Mouse (Mus musculus): ENCODE results near the gene Ugt1a10.

Ugt1a10 gene

GRCm38 (mm10) chr1:88231803-88232499, 176.8 kb downstream of the Ugt1a10 start:
- DNase-seq (ENCODE audit: low spot score) = no peak

DNA sequence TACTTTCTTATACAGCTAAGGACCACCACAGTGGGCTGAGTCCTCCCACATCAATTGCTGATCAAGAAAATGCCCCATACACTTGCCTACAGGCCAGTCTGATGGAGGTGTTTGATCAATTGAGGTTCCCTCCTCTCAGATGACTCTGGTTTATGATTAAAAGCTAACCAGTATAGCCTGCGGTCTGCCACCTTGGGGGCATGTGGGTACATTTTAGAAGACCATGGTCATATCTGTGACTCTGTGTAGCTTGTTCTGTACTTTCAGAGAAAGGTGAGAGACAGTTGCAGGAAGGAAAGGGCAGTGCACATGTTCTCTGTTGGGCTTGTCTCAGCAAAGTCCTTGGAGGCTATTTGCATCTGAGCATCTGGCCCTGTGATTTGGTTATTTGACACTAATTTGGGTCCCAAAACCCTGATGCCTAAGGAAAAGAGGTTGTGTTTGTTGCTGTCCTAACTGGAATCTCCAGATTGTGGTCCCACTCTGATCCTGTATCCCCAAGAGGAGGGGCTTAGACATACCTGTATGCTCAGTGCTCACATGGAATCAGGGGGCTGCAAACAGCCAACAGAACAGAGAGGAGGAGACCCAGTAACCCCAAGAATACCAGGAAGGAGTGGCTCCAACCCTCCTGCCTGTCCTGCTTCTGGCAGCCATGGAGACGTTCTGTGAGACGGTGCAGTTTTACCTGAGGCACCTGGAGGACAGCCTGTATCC, 177.6 kb downstream of the Ugt1a10 start:
- DNase-seq (ENCODE audit: low spot score) = no peak

DNA sequence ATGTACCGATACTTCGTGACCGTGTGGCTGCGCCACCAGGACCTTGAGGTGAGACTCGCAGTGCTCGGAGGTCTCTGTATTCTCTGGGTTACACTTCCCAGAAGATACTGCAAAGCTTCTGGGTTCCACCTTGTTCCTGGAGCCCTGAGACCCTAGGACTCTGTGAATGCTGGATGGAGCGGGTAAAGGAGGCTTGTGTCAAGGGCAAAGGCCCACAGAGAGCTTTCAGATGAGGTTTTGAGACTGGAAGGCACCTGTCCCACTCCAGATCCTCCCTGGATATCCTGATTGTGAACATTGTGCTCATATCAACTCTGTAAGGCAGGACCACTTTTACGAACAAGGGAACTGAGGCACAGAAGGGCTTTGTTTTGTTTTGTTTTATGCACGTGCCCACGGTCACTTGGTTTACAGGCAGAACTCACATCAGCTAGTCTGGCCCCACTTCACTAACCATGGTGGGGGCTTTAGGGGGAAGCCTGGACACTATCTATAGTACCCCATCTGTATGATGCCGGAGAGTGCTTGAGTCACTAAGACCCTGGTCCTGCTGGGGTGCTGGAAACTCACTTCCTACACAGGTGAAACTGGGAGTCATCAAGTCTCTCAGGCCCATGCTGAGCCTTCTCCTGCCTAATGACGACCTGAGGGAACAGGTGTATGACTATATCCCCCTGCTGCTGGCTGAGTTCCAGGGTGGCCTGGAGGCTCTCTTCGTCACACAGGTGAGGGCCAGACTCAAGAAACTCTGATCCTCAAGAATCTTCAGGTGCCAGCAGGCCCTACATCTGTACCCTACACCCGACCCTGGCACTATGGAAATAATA, 178.4 kb downstream of the Ugt1a10 start:
- DNase-seq (ENCODE audit: low spot score) = no peak

DNA sequence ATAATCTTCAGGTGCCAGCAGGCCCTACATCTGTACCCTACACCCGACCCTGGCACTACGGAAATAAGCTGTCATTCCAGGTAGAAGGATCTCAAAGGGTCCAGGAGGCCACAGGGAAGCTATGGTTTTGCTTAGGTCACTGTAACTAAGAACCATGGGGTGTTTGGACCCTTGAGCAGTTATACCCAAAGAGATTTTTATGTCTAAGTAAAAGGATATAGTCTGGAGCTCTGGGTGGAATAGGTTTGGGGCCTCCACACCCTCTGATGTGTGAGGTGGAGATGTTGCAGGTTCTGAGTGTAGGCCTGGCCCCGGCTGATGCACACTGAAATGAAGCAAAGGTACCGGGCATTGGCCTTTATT, 179.0 kb downstream of the Ugt1a10 start:
- no peak for DNase-seq (ENCODE audit: low spot score)

GRCm38 (mm10) chr1:88234646-88235045, 179.5 kb downstream of the Ugt1a10 start:
- no peak for DNase-seq (ENCODE audit: low spot score)

DNA sequence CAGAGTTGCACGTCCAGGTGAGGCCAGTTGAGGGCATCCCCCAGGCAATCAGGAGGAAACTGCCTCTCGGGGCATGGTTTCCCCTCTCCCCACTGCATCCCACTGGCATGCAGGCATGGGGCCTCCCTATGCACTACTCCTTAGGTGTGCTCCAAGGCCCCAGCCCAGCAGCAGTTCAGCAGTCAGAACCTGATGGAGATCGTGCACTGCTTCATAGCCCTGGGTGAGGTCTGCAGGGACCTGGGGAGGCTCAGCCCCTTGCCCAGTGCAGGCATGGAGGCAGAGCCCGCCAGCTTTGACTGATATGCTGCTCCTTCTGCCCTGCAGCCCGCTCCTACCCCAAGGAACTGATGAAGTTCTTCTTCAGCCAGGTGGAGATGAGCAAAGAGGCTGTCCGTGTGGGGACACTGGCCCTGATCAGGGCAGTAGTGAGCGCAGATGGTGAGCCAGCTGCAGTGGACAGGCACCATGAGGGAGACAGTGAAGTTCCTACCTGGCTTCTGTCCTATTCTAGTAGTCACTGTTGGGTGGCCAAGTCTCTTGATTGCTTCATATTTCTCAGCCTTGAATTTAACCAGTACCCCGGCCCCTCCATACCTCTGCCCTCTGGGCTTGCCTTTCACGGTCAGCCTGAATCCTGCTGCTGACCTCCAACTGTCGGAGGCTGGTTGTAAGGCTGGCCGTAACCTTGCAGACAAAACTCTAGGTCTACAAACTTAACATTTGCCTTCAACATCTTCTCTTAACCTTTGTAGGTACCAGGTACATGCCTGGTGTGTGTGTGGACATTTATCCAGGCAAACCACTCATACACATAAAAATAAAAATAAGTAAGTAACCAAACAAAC, 180.1 kb downstream of the Ugt1a10 start:
- no peak for DNase-seq (ENCODE audit: low spot score)

DNA sequence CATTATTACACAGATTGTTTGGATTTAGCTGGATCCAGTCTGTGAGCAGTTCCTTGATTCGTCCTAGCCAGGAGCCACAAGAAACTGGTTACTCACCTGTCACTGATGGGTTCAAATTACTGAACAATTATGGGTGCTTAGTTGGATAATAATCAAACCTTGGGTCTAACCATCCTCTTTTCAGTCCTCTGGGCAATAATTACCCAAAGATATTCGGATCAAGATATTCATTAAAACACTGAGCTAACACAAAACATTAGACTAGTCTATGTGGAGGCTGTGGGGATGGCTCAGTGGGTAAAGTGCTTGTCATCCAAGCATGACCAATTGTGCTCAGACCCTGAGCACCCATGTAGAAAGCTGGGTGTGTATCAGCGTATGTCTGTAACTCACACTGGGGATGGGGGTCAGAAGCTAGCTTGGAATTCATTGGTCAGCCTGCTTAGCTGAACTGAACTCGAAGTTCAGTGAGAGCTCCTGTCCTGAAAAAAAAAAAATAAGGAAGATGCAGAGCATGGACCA, 180.8 kb downstream of the Ugt1a10 start:
- no peak for DNase-seq (ENCODE audit: low spot score)

GRCm38 (mm10) chr1:88237311-88237710, 182.1 kb downstream of the Ugt1a10 start:
- DNase-seq (ENCODE audit: low spot score) = no peak

GRCm38 (mm10) chr1:88238771-88239170, 183.6 kb downstream of the Ugt1a10 start:
- DNase-seq (ENCODE audit: low spot score) = no peak

GRCm38 (mm10) chr1:88240072-88240471, 184.9 kb downstream of the Ugt1a10 start:
- no peak for DNase-seq (ENCODE audit: low spot score)

DNA sequence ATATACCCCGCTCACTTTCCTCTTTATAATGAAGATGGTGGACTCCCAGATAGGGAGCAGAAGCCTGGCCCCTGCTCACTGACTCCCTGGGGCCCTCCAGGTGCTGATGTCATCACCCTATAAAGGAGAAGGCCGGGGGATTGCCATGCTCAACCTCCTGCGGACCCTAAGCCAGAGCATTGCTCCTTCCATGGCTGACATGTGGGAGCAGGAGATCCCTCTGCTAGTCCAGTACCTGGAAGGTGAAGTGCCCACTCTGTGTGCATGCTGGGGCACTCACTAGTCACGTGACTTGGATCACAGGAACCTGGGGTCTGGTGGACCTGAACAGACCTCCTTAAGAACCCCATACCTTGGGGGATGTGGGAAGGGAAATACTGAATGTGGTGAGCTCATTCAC, 185.4 kb downstream of the Ugt1a10 start:
- no peak for DNase-seq (ENCODE audit: low spot score)

- DNase-seq (ENCODE audit: low spot score) = no peak
Measured at GRCm38 (mm10) chr1:88243861-88244260, 188.7 kb downstream of the Ugt1a10 start.

GRCm38 (mm10) chr1:88245881-88246280, 190.7 kb downstream of the Ugt1a10 start:
- DNase-seq (ENCODE audit: low spot score) = no peak

GRCm38 (mm10) chr1:88246386-88246785, 191.2 kb downstream of the Ugt1a10 start:
- no peak for DNase-seq (ENCODE audit: low spot score)

- DNase-seq (ENCODE audit: low spot score) = no peak
Measured at GRCm38 (mm10) chr1:88247660-88248059, 192.5 kb downstream of the Ugt1a10 start.

DNA sequence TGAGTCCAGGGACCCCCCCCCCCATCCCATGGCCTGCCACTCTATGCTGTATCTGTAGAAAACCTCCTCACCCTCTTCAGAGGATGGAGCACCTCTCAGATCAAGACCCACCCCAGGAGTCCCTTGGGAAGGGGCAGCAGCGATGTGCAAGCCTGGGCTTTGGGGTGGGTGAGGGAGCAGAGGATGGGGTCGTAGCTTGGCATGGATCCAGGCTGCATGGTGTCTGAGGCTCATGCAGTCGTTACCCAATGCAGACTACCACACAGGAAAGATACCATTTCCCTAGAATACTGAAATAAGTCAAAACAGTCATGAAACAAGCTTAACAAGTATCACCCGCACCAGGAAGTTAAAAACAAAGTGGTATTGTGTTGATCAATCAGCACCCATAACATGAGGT, 193.5 kb downstream of the Ugt1a10 start:
- DNase-seq (ENCODE audit: low spot score) = no peak

- DNase-seq (ENCODE audit: low spot score) = no peak
Measured at GRCm38 (mm10) chr1:88249596-88249995, 194.4 kb downstream of the Ugt1a10 start.

DNA sequence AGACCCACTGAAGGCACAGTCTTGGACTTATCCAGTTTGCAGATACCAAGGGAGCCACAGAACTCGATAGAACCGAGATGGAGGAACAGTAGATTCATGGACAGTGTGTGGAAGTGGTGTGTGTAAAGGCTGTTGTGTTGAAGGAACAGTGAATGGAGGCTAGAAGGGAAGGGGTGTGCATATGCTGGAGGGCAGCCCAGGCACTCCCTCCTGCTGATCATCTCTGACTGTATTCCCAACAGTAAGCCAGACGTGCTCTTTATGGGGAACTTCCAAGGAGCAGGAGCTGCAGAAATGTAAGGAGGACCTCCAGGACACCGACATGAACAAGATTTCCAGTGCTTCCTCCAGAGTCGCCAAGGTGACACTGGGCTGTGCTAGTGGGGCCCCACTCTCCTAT, 194.8 kb downstream of the Ugt1a10 start:
- DNase-seq (ENCODE audit: low spot score) = no peak

DNA sequence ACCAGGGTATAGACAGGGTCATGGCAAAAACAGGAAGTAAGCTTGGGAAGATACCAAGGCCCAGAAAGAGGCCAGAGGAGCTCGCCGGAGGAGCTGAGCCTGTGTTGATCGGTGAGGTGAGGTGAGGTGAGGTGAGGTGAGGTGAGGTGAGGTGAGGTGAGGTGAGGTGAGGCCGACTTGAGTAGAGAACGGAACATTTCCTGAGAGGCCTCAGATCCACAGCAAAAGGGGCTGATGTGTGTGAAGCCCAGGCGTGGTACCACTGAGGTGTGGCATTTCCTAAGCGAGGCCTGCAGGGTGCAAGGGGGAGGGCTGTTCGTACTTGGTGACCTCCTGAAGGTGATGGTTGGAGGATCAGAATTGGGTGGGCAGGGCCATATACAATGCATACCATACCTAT, 197.9 kb downstream of the Ugt1a10 start:
- DNase-seq (ENCODE audit: low spot score) = no peak

DNA sequence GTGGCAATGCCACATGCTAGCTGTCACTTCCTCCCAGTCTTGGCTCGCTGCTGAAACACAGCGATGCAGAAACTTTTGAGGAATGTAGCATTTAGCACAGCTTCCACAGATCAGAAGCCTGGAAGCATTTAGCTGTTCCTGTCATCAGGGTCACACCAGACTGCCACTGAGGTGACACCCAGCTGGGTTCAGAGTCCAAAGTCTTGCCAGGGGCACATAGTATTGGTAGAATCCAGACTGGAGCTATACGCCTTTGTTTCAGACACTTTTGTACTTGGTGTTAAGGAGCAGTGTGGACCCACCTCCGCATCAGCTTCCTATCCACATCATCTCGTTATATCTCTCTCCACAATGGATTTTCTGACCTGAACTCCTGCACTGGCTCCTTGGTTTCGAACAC, 198.4 kb downstream of the Ugt1a10 start:
- no peak for DNase-seq (ENCODE audit: low spot score)

DNA sequence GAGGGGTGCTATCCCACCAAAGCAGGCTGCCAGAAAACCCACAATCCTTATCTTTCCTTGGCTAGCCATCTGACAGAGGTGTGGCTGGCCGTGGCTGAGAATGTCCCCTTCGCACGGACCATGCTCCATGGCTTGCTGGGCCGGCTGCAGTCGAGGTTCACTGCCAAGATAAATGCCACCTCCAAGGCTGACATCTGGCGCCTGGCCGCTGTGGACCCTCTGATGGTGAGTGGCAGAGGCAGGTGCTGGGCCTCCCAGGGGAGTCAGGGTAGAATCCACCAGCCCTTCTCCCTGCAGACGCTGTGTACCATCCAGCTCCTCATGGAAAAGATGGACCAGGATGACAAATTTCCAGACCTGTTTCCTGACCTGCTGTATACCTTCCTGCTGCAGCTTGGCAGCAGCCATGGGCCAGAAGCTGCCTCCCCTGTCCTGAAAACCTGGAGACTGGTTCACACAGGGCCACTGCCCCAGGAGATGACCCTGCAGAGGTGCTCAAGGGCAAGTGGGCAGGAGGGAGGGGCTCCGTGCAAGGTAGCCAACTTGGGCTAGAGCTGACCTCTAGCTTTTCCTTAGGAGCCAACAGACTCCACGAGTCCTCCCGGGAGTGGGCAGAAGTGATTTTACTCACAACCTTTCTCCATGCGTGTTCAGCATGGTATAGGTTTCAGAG, 199.7 kb downstream of the Ugt1a10 start:
- no peak for DNase-seq (ENCODE audit: low spot score)

Measured in urinary bladder, postnatal 25 days (tissue).